Mouse (Mus musculus) stomach, embryonic 16.5 days (tissue): ENCODE measurements around the gene Rnf215. TPM values are rescaled to one million over a fixed set of nuclear protein-coding genes. Genes with fewer than 3 reads are reported as not detected.
"Not testable (repeated sequence)": the region's sequence is repeated elsewhere in the genome, so short reads cannot be mapped to it uniquely, and the experiment has no call there.

Experiments used
- ATAC-seq: fragments of 200-750 bp; cut with Nextera tagmentation; 2 replicates; pipeline ENCODE4 v1.8.0; 2017; ENCODE audit warnings: moderate number of reproducible peaks, moderate TSS enrichment; ENCODE audit not compliant: insufficient read depth, low FRiP score
- H3K27ac ChIP-seq: fragments of 300-500 bp; sonication (generic); 2 replicates; pipeline ENCODE4 v1.5.1; 2014; ENCODE audit warnings: low read length
- H3K27me3 ChIP-seq: fragments of 300-500 bp; sonication (generic); 2 replicates; pipeline ENCODE4 v1.6.1; 2014; ENCODE audit warnings: low read length, control low read depth, mixed read lengths; ENCODE audit not compliant: control insufficient read depth, insufficient read depth
- H3K36me3 ChIP-seq: fragments of 300-500 bp; sonication (generic); 2 replicates; pipeline ENCODE4 v1.6.1; 2014; ENCODE audit warnings: low read length; ENCODE audit not compliant: control insufficient read depth, insufficient read depth
- H3K4me1 ChIP-seq: fragments of 300-500 bp; sonication (generic); 2 replicates; pipeline ENCODE4 v1.6.1; 2014; ENCODE audit warnings: low read length, control low read depth, mixed read lengths; ENCODE audit not compliant: control insufficient read depth, insufficient read depth
- H3K4me2 ChIP-seq: fragments of 300-500 bp; sonication (generic); 2 replicates; pipeline ENCODE4 v1.6.1; 2014; ENCODE audit warnings: low read depth, low read length, mixed read lengths
- H3K4me3 ChIP-seq: fragments of 300-500 bp; sonication (generic); replicated peaks from 2 replicates; pipeline ENCODE4 v1.5.1; 2014; ENCODE audit warnings: mild to moderate bottlenecking, low read length
- H3K9ac ChIP-seq: fragments of 300-500 bp; sonication (generic); 2 replicates; pipeline ENCODE4 v1.6.1; 2014; ENCODE audit warnings: low read length
- H3K9me3 ChIP-seq: fragments of 300-500 bp; sonication (generic); replicated peaks from 2 replicates; pipeline ENCODE4 v1.6.1; 2016; ENCODE audit warnings: low read length, control low read depth; ENCODE audit not compliant: control insufficient read depth
- WGBS: fragments of 180-500 bp; shearing (Covaris S2); extraction: QIAGEN DNeasy Blood & Tissue Kit; methylation state at CpG from one replicate; pipeline ENCODE4 v1.1.7; 2014; 5-methylcytosine and 5-hydroxymethylcytosine counted together
- polyA plus RNA-seq: library from polyadenylated mRNA; unstranded; fragments of >200 nt; fragmentation: Nextera tagmentation; extraction: Ambion mirVana; gene quantifications from 2 replicates; pipeline ENCODE4 v1.2.1, GENCODE M21; 2015

The Rnf215 gene
- polyA plus RNA-seq, 1 experiment from 2014 or later = 21.7 TPM

DNA sequence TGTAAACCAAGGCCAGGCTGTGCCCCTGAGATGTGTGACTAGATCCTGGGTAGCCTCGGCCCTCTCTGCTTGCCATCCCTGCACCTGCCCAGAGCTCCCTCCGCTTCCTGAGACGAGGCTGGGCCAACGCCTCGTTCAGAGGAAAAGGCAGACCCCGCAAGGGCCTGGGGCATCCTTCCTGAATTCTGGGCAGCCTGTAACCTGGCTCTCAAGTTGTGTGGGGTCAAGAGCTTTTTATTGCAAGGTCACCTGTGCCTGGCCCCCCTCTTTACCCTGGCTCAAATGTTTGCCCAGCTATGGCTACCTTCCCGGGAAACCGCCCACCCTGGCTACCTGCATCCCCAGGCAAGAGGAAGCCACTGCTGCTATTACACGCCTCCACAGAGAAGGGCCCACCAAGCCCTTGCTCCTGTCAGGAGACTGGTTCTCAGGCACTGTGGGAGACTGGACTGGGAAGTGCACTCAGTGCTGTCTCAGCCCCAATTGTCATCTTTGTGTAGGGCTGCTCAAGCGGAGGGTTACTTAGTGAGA is 37.8 kb upstream of the Rnf215 start:
- H3K4me2 ChIP-seq = peak overlapping the region; percentile 93
- H3K27me3 ChIP-seq = no peaks in the 10 kb centered on the region
- no peaks in the 10 kb centered on the region for H3K36me3 ChIP-seq
- no peaks in the 10 kb centered on the region for H3K9me3 ChIP-seq
- 0 out of 2 replicates have a peak, but pooled peaks have one; percentile 6 for ATAC-seq
- peak overlapping the region; percentile 85 for H3K9ac ChIP-seq
- H3K4me1 ChIP-seq = peaks cover 13% of the 10 kb centered on the region
- H3K27ac ChIP-seq = peak overlapping the region; percentile 91
- WGBS = 29% methylated on average over 10 of the region's 10 CpGs
- peak overlapping the region; percentile 56 for H3K4me3 ChIP-seq

DNA sequence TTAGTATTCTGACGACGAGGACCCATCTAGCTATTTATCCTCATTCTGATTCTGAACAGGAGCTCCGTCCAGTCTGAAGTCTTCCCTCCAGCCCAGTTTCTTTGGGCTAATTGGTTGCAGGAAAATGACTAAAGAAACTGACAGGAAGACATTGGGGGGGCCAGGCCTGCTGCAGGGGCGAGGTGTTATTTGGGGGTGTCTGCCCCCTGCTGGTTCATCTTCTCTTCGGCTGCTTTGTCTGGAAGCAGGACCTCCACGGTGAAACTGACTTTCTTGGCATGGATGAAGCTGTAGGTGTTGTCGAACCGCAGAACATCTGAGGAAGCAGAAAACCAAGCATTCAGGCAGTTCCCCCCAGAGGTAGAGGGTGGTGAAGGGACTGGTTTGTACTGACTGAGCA is 36.9 kb upstream of the Rnf215 start:
- Histone ChIP-seq H3K27me3 (no peaks in the 10 kb centered on the region), H3K4me1 (peaks cover 13% of the 10 kb centered on the region), H3K27ac (no peak overlapping the region), H3K9ac (no peak overlapping the region), H3K9me3 (no peaks in the 10 kb centered on the region), H3K4me2 (no peak overlapping the region), H3K4me3 (no peak overlapping the region), H3K36me3 (no peaks in the 10 kb centered on the region)
- no peak for ATAC-seq
- WGBS = 56% methylated on average over 8 of the region's 8 CpGs

DNA sequence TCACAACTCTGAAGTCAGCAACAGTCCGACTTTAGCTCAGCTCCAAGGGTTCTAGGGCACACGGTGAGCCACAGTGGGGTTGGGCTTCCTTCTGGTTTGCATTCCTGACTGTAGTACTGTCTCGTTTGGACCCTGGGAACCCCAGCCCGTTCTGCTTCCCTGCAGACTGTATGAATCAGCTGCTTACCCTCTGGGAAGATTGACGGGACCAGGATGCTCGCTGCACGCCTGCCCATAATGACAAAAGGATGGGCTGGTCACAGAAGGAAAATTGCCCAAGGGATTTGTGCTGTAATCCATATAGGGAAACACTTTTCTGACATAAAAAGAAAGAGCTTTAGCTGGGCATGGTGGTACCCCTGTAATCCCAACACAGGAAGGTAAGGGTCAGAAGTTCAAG is 36.2 kb upstream of the Rnf215 start:
- peaks cover 13% of the 10 kb centered on the region for H3K4me1 ChIP-seq
- H3K4me3 ChIP-seq = no peak overlapping the region
- H3K27ac ChIP-seq = no peak overlapping the region
- no peaks in the 10 kb centered on the region for H3K27me3 ChIP-seq
- H3K4me2 ChIP-seq = no peak overlapping the region
- H3K9me3 ChIP-seq = no peaks in the 10 kb centered on the region
- WGBS = 67% methylated on average over 7 of the region's 7 CpGs
- no peak for ATAC-seq
- no peaks in the 10 kb centered on the region for H3K36me3 ChIP-seq
- no peak overlapping the region for H3K9ac ChIP-seq

DNA sequence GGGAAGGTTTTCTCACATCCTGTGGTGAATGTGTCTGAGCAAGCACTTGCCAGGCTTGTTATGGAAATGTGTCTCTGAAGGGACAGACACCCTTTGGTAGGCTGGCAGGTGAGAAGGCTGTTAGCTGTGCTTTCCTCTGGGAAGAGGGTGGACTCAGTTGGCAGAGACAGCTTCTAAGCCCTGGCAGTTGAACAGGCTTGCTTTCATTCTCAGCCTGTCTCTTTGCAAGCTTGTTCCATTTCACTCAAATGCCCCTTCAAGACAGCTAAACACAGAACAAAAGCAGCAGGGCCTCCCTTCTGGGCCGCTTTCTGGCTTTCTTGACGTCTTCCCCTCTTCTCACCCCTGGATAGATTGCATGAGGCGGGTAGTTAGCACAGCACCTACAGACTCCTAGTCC is 35.6 kb upstream of the Rnf215 start:
- no peak for ATAC-seq
- H3K9ac ChIP-seq = peak overlapping the region; percentile 19; the same call in 1 of the 2 replicates
- no peak overlapping the region for H3K4me3 ChIP-seq
- no peaks in the 10 kb centered on the region for H3K27me3 ChIP-seq
- 73% methylated on average over 3 of the region's 3 CpGs for WGBS
- H3K27ac ChIP-seq = no peak overlapping the region
- no peak overlapping the region for H3K4me2 ChIP-seq
- no peaks in the 10 kb centered on the region for H3K9me3 ChIP-seq
- no peaks in the 10 kb centered on the region for H3K36me3 ChIP-seq
- H3K4me1 ChIP-seq = peaks cover 13% of the 10 kb centered on the region

DNA sequence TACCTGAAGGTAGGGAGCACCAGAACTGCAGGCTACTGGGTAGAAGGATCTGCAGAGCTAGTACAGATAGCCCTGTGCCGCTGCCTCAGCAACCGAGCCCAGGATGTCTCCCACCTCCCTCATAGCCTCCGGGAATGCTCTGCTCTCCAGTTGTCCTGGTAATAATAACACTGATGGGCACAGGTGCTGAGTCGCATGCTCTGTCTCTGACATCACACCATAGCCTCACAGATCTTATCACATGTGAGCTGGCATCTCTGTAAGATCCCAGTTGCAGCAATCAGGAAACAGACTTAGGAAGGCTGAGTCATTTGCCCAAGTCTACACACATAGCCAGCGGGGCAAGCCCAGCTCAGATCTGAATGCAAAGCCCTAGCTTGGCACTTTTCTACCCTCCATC is 33.2 kb upstream of the Rnf215 start:
- no peaks in the 10 kb centered on the region for H3K36me3 ChIP-seq
- H3K27ac ChIP-seq = no peak overlapping the region
- H3K9me3 ChIP-seq = no peaks in the 10 kb centered on the region
- H3K4me1 ChIP-seq = peaks cover 5% of the 10 kb centered on the region; the same call in 1 of the 2 replicates
- no peak for ATAC-seq
- no peak overlapping the region for H3K4me3 ChIP-seq
- no peak overlapping the region for H3K9ac ChIP-seq
- WGBS = 79% methylated on average over 5 of the region's 5 CpGs
- no peak overlapping the region for H3K4me2 ChIP-seq
- H3K27me3 ChIP-seq = no peaks in the 10 kb centered on the region

DNA sequence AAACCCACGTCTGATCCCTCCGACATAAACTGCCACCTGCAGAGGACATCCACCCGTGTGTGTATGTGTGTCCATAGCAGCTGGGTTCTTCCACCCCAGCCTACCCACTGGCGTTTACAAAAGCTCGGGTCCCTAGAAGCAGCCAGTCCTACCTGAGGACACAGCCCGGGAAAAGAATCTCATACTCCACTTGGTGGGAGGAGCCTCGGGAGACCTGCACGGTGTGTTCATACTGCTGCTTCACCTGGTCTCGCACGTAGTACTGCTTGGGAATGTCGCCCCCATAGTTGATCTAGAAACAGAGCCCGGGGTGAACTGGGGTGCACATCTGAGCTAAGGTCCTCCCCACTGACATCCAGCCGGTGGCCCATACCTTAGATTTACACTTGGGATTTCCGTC is 31.5 kb upstream of the Rnf215 start:
- Histone ChIP-seq H3K27ac (no peak overlapping the region), H3K4me1 (no peaks in the 10 kb centered on the region), H3K27me3 (no peaks in the 10 kb centered on the region), H3K9me3 (no peaks in the 10 kb centered on the region), H3K9ac (no peak overlapping the region), H3K4me2 (no peak overlapping the region), H3K4me3 (no peak overlapping the region), H3K36me3 (no peaks in the 10 kb centered on the region)
- ATAC-seq = no peak
- 66% methylated on average over 14 of the region's 14 CpGs for WGBS

DNA sequence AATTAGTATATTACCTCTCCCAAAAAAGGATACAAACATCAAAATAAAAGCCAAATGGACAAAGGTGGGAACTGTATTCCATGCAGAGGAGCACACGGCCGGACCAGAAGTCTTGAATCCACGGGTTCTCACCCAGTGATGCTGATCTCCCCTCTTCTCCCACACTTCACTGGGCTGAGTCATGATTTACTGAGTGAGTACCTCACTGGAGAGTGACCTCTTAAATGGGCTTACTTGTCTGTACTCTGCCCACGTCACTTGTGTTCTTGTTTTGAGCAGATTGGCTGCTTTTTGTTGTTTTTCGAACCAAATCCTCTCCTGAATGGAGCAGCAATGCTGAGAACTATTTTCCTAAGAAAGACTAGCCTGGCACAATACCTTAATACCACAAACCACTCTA is 30.0 kb upstream of the Rnf215 start:
- no peak for ATAC-seq
- 88% methylated on average over 5 of the region's 5 CpGs for WGBS
- H3K27me3 ChIP-seq = no peaks in the 10 kb centered on the region

DNA sequence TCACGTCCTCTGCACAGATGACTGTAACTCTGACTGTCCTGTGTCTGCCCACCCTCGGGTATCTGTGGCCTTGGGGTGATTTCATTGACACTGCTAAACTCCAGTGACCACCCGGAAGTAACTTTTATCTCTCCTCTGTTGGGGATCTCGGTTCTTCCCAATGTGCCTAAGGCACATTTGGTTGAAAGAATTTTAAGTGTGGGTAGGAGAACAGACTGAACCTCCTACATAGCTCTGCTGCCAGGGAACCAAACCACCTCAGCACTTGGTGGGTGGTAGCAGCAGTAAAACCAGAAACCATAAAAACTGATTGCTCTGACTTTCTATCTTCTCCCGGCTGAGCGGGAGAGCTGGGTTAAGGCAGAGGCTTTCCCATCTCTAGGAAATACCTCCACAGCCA is 29.6 kb upstream of the Rnf215 start:
- WGBS = 72% methylated on average over 6 of the region's 6 CpGs

More for the DNA sequence above, 30.0 kb upstream of the Rnf215 start:
- Histone ChIP-seq H3K36me3 (no peaks in the 10 kb centered on the region), H3K27ac (no peak overlapping the region), H3K4me3 (no peak overlapping the region), H3K9ac (no peak overlapping the region), H3K4me1 (no peaks in the 10 kb centered on the region), H3K9me3 (no peaks in the 10 kb centered on the region), H3K4me2 (no peak overlapping the region)

DNA sequence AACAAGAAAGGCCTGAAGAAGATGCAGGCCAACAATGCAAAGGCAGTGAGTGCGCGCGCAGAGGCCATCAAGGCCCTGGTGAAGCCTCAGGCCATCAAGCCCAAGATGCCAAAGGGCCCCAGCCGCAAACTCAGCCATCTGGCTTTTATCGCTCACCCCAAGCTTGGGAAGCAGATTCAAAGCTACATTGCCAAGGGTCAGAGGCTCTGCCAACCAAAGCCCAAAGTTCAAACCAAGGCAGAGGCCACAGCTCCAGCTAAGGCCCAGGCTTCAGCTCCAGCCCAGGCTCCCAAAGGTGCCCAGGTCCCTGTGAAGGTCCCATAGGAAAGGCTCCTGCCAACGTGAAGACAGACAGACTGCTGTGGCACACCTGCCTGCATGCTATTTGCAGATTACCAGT is 27.1 kb upstream of the Rnf215 start:
- 90% methylated on average over 6 of the region's 6 CpGs for WGBS
- not testable (repeated sequence) for H3K4me2 ChIP-seq, H3K36me3 ChIP-seq, H3K9ac ChIP-seq, ATAC-seq, H3K27ac ChIP-seq, H3K4me3 ChIP-seq, H3K4me1 ChIP-seq, H3K9me3 ChIP-seq, H3K27me3 ChIP-seq

More for the DNA sequence above, 29.6 kb upstream of the Rnf215 start:
- Histone ChIP-seq H3K36me3 (no peaks in the 10 kb centered on the region), H3K9ac (no peak overlapping the region), H3K27me3 (no peaks in the 10 kb centered on the region), H3K9me3 (no peaks in the 10 kb centered on the region), H3K27ac (no peak overlapping the region), H3K4me2 (no peak overlapping the region), H3K4me3 (no peak overlapping the region), H3K4me1 (no peaks in the 10 kb centered on the region)
- ATAC-seq = no peak

DNA sequence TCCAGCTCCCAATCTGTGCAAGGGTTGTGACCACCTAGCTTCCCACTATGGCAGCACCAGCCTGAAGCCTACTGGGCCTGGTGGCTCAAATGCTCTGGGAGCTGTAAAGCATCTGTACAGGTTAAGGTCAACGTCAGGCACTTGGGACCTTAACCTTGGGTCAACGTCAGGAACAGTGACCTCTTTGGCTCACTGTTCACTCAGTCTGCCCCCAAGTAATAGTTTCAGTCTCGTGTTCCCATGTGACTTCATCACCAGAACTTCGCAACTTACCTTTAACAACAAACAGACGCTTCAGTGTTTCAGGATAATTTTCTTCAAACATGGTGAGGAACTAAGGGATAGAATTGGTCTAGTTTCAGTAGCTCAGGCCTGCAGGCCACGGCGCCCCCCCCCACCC is 26.3 kb upstream of the Rnf215 start:
- 79% methylated on average over 7 of the region's 7 CpGs for WGBS
- Histone ChIP-seq H3K4me1 (no peaks in the 10 kb centered on the region), H3K36me3 (no peaks in the 10 kb centered on the region), H3K27me3 (no peaks in the 10 kb centered on the region), H3K4me3 (no peak overlapping the region), H3K4me2 (no peak overlapping the region), H3K9ac (no peak overlapping the region), H3K9me3 (no peaks in the 10 kb centered on the region), H3K27ac (no peak overlapping the region)
- ATAC-seq = no peak
